Mouse (Mus musculus): ENCODE measurements around the gene BC147527.
"Not testable (repeated sequence)": the region's sequence is repeated elsewhere in the genome, so short reads cannot be mapped to it uniquely, and the experiment has no call there.

Gene BC147527

DNA sequence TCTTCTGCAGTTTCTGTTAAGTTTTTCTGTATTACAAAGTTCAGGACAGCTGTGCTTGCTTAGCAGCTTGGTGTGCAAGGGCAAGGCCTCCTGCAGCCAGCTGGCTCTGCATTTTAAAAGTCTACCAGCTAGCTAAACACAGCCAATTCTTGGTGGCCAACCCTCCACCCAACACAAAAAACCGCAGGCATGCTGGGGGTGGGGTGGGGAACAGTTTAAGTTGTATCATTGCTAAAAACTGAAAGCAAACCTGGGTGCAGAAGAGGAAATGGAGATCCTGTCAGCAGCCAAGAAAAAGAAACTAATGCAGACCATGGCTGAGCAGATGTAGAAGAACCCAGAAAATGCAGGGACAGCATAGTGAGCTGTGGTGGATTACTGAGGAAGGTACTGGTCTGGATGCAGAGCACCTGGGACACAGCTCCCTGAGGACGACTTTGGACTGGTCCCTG is at the start of gene BC147527:
Gene BC147527 (plus strand): TSS at position 402 of the 452 bp plus-strand sequence.
- in situ Hi-C loops (cut with MboI, MseI) = no loop called here

GRCm38 (mm10) chr13:120251208-120251924 is 48.8 kb upstream of the BC147527 start:
- in situ Hi-C loops (cut with MboI, MseI) = not testable (repeated sequence)

GRCm38 (mm10) chr13:120258817-120259658 is 41.2 kb upstream of the BC147527 start:
- in situ Hi-C loops (cut with MboI, MseI) = not testable (repeated sequence)

DNA sequence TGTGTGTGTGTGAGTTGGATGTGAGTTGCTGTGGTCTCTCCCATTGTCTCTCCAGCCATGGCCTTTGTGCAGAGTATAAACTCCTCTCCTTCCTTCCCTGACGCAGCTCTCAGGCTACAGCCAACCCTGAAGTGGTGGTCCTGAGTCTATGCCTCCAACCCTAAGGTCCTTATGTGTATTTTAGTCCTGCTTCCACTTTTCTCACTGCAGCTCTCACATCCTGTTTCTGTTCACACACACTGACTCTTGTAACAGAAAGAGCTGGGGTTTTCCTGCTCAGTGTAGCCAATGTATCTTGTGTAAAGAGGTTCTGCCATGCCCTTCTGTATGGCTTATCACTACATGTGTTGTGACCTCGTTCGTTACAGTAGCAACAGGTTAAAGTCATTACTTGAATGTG is 40.5 kb upstream of the BC147527 start:
- in situ Hi-C loops (cut with MboI, MseI) = not testable (repeated sequence)

GRCm38 (mm10) chr13:120262870-120263269 is 37.3 kb upstream of the BC147527 start, which contains the start of gene AF067061:
AF067061 (plus strand) TSS chr13:120263114.
- in situ Hi-C loops (cut with MboI, MseI) = not testable (repeated sequence)

DNA sequence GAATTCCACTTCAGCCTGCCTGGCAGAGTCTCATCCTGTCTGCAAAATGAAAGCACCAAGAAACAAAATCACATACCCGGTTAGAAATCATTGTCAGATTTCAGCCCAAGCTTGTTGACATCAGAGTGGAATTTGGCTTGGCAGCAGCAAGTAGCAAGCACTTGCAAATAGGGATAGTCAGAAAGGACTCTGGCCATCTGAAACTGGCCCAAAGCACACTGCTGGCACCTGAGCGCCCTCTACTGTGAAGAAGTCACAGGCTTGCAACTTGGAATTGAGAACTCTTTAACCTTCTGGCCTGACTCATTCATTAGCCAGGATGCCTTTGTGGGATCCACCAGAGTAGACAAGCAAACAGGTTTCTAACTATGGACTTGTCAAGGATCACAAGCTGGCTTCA is 22.4 kb upstream of the BC147527 start:
- in situ Hi-C loops (cut with MboI, MseI) = not testable (repeated sequence)

- in situ Hi-C loops (cut with MboI, MseI) = no loop called here
Observed at GRCm38 (mm10) chr13:120278784-120279183, 21.4 kb upstream of the BC147527 start.

DNA sequence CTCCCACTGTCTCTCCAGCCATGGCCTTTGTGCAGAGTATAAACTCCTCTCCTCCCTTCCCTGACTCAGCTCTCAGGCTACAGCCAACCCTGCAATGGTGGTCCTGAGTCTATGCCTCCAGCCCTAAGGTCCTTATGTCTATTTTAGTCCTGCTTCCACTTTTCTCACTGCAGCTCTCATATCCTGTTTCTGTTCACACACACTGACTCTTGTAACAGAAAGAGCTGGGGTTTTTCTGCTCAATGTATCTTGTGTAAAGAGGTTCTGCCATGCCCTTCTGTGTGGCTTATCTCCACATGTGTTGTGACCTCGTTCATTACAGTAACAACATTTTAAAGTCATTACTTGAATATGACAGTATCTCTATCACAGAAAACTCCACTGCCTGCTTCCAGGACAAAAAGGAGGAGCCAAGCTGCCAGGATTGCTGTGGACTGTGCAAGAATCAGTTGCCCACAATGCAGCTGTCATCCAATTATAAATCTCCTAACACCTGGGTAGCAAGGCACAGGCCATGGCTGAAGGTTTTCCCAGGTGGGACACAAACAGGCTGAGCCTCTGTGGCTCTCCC is 783 bp upstream of the BC147527 start:
- in situ Hi-C loops (cut with MboI, MseI) = no loop called here

DNA sequence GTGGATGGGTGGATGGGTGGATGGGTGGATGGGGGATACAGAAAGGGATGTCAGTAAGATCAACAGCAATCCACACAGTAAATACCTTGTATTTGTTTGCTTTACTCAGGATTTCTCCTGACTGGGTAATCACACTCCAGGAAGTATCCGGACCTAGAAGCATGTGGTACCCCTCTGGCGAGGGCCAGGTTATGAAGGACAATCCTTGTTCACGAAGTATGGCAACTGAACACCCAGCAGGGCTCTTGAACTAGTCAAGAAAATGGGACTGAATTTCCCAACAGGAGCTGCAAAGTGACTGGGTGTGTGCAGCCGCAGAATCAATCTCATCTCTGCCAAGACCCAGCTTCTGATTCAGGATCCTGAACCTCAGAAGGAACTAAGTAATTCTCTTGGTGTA is 661 bp downstream of the BC147527 start:
- in situ Hi-C loops (cut with MboI, MseI) = no loop called here

- in situ Hi-C loops (cut with MboI, MseI) = no loop called here
Observed at GRCm38 (mm10) chr13:120310749-120311148, 10.6 kb downstream of the BC147527 start.

- in situ Hi-C loops (cut with MboI, MseI) = no loop called here
Observed at GRCm38 (mm10) chr13:120313584-120313983, 13.4 kb downstream of the BC147527 start.

GRCm38 (mm10) chr13:120316578-120316977 is 16.4 kb downstream of the BC147527 start, which contains the start of gene Tcstv3:
Tcstv3 (plus strand) TSS chr13:120316878.
- in situ Hi-C loops (cut with MboI, MseI) = loop anchor here (5.0 kb wide), 1 partner anchor 34 kb away; no protein-coding TSS in a partner anchor

GRCm38 (mm10) chr13:120320183-120320582 is 20.0 kb downstream of the BC147527 start:
- in situ Hi-C loops (cut with MboI, MseI) = no loop called here

DNA sequence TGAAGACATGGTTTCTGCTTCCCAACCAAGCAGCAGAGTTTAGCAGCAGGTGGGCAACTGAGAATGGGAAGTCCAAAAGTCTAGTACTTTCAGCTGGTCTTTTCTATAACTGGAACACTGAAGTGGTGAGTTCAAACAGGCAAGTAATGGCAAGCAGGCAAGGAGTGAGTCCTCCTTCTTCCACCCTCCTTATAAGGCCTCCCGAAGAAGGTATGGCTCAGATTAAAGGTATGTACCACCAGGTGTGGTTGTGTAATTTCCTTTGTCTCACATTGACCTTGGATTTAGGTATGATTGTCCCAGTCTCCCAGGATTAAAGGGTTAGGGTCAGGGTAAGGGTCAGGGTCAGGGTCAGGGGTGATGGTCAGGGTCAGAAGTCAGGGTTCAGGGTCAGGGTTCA is 20.5 kb downstream of the BC147527 start:
- in situ Hi-C loops (cut with MboI, MseI) = no loop called here
